Mouse (Mus musculus) NIH3T3 (cell line): Measurements from ENCODE around the gene Zcchc7.

Source experiments
- DNase-seq: peaks from one replicate; pipeline ENCODE4 v3.0.0-alpha.2; 2012; ENCODE audit warnings: low read depth

The Zcchc7 gene

DNA sequence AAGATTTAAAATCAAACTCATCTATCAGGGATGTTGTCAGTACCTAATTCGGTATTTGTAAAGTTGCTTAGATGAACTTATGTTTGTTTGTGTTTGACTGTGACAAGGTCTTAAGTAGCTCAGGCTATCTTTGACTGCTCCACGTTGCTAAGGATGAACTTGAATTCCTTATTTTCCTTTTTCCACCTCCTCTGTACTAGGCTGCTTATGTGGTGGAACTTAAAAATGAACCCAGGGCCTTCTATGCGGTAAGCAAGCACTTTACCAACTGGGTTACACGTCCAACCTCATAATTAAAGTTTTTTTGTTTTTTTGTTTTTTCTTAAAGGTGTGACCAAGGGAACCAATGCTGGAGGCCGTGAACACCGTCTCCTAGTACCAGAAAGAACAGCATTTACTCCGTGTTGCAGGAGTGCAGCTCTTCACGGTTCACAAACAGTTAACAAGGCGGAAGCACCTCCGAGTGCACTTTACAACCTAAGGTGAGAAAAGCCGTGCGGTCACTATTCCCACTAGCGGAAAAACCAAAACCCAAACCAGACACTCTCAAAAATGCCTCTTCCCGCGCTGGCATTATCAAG is at the start of gene Zcchc7:
Gene Zcchc7, plus strand, starts transcription at position 325 of the 581 bp plus-strand sequence.
- DNase-seq, result no peak

- DNase-seq, result no peak
Observed at GRCm38 (mm10) chr4:44705967-44706366, 49.7 kb upstream of the Zcchc7 start.

DNA sequence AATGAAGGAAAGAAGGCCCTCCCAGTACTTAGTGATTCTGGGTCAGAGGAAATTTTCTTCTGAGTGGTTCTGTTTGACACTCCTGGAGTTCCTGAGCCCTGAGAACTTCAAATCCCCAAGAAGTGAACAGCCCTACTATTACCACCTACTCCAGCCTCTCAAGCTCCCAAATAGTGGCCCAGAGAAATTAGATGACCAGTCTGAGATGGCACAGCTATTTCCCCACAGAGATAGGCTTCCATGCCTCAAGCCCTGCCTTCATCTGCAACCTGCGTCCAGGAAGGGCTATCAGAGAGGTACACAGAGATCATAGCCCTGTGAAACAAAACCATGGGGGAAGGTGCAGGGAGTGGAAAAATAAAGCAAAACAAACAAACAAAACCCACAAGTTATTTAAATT is 48.8 kb upstream of the Zcchc7 start:
- DNase-seq, result no peak

- DNase-seq, result no peak
Observed at GRCm38 (mm10) chr4:44708311-44708710, 47.4 kb upstream of the Zcchc7 start.

GRCm38 (mm10) chr4:44709091-44709695 is 46.5 kb upstream of the Zcchc7 start:
- DNase-seq, result no peak

- no peak for DNase-seq
Observed at GRCm38 (mm10) chr4:44709740-44710700, 45.7 kb upstream of the Zcchc7 start, which contains the start of gene Pax5. TSS of gene Pax5 (minus strand) at chr4:44710487.

DNA sequence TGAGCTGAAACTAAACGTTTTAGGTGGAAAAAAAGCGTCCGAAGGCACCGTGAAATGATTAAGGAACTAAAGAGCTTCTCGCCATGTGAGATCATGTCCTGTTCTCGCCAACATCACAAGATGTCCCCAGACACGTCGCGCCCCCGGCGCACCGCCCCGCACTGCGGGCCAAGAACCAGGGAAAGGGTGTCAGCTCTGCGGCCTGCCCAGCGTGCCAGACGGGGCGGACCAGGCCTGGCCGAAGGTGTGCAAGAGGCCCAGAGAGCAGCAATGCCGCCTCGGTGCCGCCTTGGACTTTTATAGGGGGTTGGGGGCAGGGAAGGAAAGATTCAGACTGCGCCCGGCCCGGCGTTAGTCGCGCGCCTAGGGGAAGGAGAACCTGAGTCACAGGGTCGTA is 45.0 kb upstream of the Zcchc7 start:
- DNase-seq, result no peak

DNA sequence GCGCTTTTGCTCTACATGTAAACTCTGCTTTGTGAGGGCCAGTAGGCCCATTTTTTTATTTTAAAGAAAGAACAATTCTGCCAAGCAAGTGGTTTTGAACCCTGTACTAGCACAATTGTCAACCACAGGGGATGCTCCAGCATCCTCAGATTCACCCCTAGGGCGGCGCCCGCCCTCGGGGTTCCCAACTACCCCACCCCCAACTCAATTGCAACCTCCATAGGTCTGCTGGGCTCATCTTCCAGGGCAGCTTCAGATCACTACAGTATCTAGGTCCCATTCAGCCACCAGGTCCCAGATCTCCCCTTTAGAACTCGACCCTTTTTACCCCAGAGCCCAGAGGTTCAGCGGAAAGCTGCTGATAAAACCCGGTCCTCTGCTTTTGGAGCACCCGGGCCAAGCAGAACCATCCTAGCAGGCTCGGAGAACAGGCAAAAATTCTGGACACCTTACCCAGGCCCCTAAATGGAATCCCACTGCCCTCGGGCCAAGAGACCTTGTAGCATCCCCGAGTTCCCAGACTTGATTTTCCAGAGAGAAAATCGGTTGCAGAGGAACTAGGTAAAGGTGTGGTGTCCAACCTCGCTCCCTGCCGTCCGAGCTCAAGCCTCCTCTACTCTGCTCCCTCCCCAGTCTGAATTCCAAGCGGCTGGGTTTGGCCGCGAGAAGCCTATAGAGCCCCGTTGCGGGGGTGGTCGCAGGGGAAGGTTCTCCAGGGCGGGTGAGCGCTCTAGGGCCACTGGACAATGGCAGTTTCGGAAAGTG is 44.4 kb upstream of the Zcchc7 start:
- DNase-seq, result no peak

DNA sequence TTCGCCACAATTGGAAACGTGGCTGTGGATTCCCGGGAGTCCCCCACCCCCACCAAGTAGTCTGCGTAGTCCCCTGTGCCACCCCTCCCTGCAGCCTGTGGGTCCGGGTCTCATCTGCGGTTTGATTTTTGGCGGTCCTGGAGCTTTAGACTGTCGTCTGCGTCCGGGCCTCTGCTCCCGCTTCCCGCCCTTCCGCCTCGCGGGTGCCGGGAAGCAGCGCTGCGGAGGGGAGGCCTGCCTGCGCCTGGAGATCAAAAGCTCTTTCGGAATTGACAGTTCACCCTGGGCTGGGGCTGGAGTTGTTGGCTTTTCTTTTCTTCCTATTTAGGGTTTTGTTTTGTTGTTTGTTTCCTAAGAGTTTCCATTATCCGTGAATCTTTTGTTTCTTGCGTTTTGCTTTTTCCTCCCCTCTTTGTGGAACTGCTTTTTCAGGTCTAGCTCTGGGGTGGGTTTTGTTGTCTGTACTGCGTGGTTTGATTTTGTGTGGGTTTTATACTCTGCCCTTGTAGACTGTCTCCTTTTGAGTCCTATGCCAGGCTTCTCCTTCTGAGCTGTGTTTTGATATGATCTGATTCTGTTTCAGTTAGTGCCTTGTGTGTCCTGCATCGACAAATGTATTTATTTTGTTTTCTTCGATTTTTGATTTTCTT is 43.5 kb upstream of the Zcchc7 start:
- no peak for DNase-seq

- DNase-seq, result no peak
Observed at GRCm38 (mm10) chr4:44712786-44713553, 42.7 kb upstream of the Zcchc7 start.

DNA sequence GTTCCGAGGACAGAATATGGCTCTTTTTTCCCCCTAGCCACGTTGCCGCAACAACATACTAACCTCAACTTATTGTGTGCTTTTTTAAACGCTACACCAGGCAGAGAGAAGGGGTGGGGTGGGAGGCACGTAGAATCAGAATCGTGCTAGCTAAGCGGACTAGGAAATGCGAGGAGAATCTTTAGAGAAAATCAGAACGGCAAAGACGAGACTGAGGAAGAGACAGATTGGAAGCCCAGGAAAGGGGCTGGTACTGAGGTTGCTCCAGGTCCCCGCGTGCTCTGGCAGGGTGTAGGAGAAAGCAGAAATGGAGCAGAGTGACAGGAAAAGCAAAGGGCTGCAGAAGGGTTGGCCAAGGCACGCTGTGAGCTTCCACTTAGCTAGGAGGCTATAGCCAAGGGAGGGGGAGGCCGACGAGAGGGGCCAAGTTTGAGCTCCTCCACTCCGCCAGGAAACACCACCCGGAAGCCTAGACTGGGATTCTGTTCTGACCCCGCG is 42.1 kb upstream of the Zcchc7 start:
- DNase-seq, result no peak

DNA sequence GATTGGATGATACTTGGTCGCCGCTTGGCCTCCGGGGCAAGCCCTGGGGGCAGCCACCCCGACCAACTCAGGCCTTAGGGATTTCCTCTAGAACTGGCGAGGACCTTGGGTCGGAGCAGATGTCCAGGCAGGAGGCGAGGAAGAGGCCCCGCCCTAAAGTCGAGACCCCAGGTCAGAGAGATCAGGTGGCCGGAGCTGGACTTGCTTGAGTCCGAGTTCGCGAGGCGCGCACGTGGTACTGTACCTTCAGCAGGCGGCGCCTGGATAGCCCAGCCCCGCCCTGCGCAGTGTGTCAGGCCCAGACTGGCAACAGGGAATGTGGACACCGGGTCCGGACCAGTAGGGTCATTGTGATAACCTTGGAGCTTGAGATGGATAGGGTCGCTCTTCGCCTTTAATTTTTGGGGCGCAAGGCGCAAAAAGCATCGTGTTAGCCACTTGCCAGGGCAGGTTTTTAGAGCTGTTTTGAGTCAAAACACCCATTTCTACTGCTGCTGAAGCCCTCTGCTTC is 41.5 kb upstream of the Zcchc7 start:
- DNase-seq, result no peak

- no peak for DNase-seq
Observed at GRCm38 (mm10) chr4:44715621-44716160, 40.0 kb upstream of the Zcchc7 start.

DNA sequence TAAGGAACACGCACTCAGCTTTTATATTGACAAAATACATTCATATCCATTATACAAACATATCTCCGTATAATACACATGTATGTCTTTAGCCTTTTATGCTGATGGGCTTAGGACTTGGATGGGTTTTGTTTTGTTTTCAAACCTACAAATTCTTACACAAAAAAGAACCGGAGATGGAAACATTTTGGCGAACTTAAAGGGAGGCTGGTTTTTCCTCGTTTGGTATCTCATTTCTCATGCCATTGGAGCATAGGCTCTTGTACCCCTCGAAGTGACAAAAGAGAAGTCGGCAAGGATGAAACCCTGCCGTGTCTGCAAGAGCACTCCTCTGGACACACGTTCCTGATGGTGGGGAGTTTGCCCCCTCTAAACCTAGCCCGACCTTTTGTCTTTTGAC is 39.3 kb upstream of the Zcchc7 start:
- DNase-seq, result no peak

DNA sequence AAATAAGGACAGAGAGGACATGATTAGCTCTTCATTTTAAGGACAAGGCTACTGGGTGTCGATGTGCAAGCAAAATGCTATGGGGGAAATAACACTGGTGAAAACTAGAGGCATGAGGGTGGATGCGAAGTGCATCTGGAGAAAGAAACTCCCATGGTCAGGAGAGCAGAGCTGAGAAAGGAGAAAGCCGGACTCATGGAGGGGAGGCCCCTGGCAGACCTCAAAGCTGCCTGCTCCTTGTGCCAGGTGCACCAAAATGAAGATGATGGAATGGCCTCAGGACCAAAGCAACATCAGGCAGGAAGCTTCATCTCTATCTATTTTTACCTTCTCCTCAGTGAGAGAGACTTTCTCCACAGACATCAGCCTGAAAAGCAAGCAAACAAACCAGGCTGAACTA is 38.0 kb upstream of the Zcchc7 start:
- no peak for DNase-seq

- DNase-seq, result no peak
Observed at GRCm38 (mm10) chr4:44720046-44720445, 35.6 kb upstream of the Zcchc7 start.

- DNase-seq, result no peak
Observed at GRCm38 (mm10) chr4:44721237-44721636, 34.4 kb upstream of the Zcchc7 start.

GRCm38 (mm10) chr4:44740471-44740870 is 15.2 kb upstream of the Zcchc7 start:
- no peak for DNase-seq

- DNase-seq, result peak; percentile 94
Observed at GRCm38 (mm10) chr4:44756134-44756951, 666 bp downstream of the Zcchc7 start.
